Mouse (Mus musculus) midbrain, embryonic 16.5 days (tissue): ENCODE results near the gene Ccdc152. TPM values are rescaled to one million over a fixed set of nuclear protein-coding genes. Genes with fewer than 3 reads are reported as not detected.
A peak's percentile ranks its signal among the peaks of the same experiment; 100 is the strongest.

Experiments used
- ATAC-seq: fragments of 200-750 bp; cut with Nextera tagmentation; 2 replicates; pipeline ENCODE4 v1.8.0; 2017; ENCODE audit warnings: moderate TSS enrichment
- H3K27ac ChIP-seq: fragments of 300-500 bp; sonication (generic); 2 replicates; pipeline ENCODE4 v1.5.1; 2014; ENCODE audit warnings: mild to moderate bottlenecking, low read length, mixed read lengths
- H3K27me3 ChIP-seq: fragments of 300-500 bp; sonication (generic); 2 replicates; pipeline ENCODE4 v1.6.1; 2014; ENCODE audit warnings: low read depth, low read length, mixed read lengths; ENCODE audit not compliant: control insufficient read depth, insufficient read depth
- H3K36me3 ChIP-seq: fragments of 300-500 bp; sonication (generic); 2 replicates; pipeline ENCODE4 v1.6.1; 2014; ENCODE audit warnings: mild to moderate bottlenecking, low read length, moderate library complexity, mixed read lengths; ENCODE audit not compliant: control insufficient read depth, insufficient read depth
- H3K4me1 ChIP-seq: fragments of 300-500 bp; sonication (generic); 2 replicates; pipeline ENCODE4 v1.6.1; 2014; ENCODE audit warnings: mild to moderate bottlenecking, low read length, mixed read lengths; ENCODE audit not compliant: control insufficient read depth, insufficient read depth
- H3K4me2 ChIP-seq: fragments of 300-500 bp; sonication (generic); 2 replicates; pipeline ENCODE4 v1.6.1; 2014; ENCODE audit warnings: mild to moderate bottlenecking, low read length, mixed read lengths
- H3K4me3 ChIP-seq: fragments of 300-500 bp; sonication (generic); 2 replicates; pipeline ENCODE4 v1.5.1; 2014; ENCODE audit warnings: low read depth, mild to moderate bottlenecking, low read length, moderate library complexity, mixed read lengths
- H3K9ac ChIP-seq: fragments of 300-500 bp; sonication (generic); 2 replicates; pipeline ENCODE4 v1.6.1; 2014; ENCODE audit warnings: low read depth, low read length, mixed read lengths
- H3K9me3 ChIP-seq: fragments of 300-500 bp; sonication (generic); replicated peaks from 2 replicates; pipeline ENCODE4 v1.6.1; 2014; ENCODE audit warnings: mild to moderate bottlenecking, low read length, mixed read lengths; ENCODE audit not compliant: control insufficient read depth, poor library complexity, severe bottlenecking
- WGBS: fragments of 180-500 bp; shearing (Covaris S2); extraction: QIAGEN DNeasy Blood & Tissue Kit; methylation state at CpG from one replicate; pipeline ENCODE4 v1.1.7; 2014; 5-methylcytosine and 5-hydroxymethylcytosine counted together
- polyA plus RNA-seq: library from polyadenylated mRNA; unstranded; fragments of >200 nt; fragmentation: Nextera tagmentation; extraction: Ambion mirVana; gene quantifications from 2 replicates; pipeline ENCODE4 v1.2.1, GENCODE M21; 2015

Gene Ccdc152
- polyA plus RNA-seq, 1 experiment from 2014 or later, result not detected

DNA sequence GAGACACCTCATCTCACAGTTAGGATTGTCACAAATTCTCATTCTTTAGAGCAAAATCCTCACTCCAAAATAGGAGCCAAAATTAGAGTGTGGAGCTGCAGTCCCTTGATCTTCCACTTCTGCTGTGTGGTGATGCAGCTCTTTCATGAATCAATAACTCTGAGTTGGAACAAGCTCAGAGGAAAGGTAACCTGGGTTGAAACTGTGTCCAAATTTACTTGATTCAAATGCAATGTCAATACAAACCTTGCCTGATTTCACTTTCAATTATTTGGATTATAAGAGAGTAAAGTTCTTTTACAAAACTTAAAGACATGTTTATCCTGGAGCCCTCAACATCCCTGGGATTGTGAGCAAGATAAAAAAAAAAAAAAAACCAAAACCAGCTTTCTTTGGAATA, 19.7 kb upstream of the Ccdc152 start:
- H3K27ac ChIP-seq, result no peak overlapping the region
- no peaks in the 10 kb centered on the region for H3K4me1 ChIP-seq
- H3K9me3 ChIP-seq, result no peaks in the 10 kb centered on the region
- no peak overlapping the region for H3K9ac ChIP-seq
- H3K4me2 ChIP-seq, result no peak overlapping the region
- no peak for ATAC-seq
- H3K36me3 ChIP-seq, result no peaks in the 10 kb centered on the region
- H3K27me3 ChIP-seq, result no peaks in the 10 kb centered on the region
- no peak overlapping the region for H3K4me3 ChIP-seq

- H3K27ac ChIP-seq, result no peak overlapping the region
- no peaks in the 10 kb centered on the region for H3K9me3 ChIP-seq
- no peaks in the 10 kb centered on the region for H3K36me3 ChIP-seq
- H3K27me3 ChIP-seq, result no peaks in the 10 kb centered on the region
- no peaks in the 10 kb centered on the region for H3K4me1 ChIP-seq
- H3K4me2 ChIP-seq, result no peak overlapping the region
- H3K9ac ChIP-seq, result no peak overlapping the region
- WGBS, result 71% methylated on average over 9 of the region's 9 CpGs
- ATAC-seq, result no peak
- no peak overlapping the region for H3K4me3 ChIP-seq
These were observed 16.6 kb upstream of the Ccdc152 start for GRCm38 (mm10) chr15:3319929-3320328.

DNA sequence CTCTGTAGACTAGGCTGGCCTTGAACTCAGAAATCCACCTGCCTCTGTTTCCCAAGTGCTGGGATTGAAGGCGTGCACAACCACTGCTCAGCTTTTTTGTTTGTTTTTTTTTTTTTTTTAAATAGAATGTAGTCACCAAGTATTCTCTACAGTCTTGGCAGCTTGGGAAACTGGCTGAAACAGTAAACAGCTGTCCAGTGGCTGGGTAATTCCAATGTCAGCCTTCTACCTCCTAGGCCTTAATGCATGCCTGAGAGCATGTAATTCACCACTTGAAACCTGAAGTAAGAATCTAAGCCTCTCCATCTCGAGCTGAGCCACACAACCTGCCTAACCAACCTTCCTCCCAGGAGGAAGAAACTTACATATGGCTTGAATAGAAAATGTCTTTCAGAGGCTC, 13.3 kb upstream of the Ccdc152 start:
- Histone ChIP-seq H3K27me3 (no peaks in the 10 kb centered on the region), H3K4me2 (no peak overlapping the region), H3K4me3 (no peak overlapping the region), H3K4me1 (no peaks in the 10 kb centered on the region), H3K27ac (no peak overlapping the region), H3K36me3 (no peaks in the 10 kb centered on the region), H3K9me3 (no peaks in the 10 kb centered on the region), H3K9ac (no peak overlapping the region)
- 78% methylated on average over 2 of the region's 2 CpGs for WGBS
- ATAC-seq, result no peak

- Histone ChIP-seq H3K9me3 (no peaks in the 10 kb centered on the region), H3K4me2 (no peak overlapping the region), H3K4me1 (no peaks in the 10 kb centered on the region), H3K9ac (no peak overlapping the region), H3K4me3 (no peak overlapping the region), H3K36me3 (no peaks in the 10 kb centered on the region), H3K27ac (no peak overlapping the region), H3K27me3 (no peaks in the 10 kb centered on the region)
- ATAC-seq, result no peak
These were observed 9.6 kb upstream of the Ccdc152 start for GRCm38 (mm10) chr15:3312937-3313336.

DNA sequence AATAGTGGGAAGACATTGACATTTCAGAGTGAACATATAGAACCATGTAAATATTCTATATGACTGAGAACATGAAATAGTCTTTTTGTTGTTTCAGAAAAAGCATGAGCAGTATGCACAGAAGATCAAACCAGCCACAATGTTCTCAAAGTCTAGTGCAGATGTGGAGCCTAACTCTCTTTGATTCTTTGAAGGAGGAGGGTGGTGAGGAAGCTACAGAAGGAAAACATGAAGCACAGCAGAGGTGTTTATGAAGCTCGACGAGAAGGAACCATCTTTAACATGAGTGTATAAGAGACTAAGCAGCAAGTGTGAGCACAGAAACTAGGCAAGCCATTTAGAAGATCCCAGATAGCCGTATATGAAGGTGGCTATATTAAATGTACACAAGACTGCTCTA, 6.5 kb upstream of the Ccdc152 start:
- no peaks in the 10 kb centered on the region for H3K36me3 ChIP-seq
- no peaks in the 10 kb centered on the region for H3K9me3 ChIP-seq
- H3K4me2 ChIP-seq, result no peak overlapping the region
- no peaks in the 10 kb centered on the region for H3K4me1 ChIP-seq
- ATAC-seq, result no peak
- no peak overlapping the region for H3K27ac ChIP-seq
- no peaks in the 10 kb centered on the region for H3K27me3 ChIP-seq
- no peak overlapping the region for H3K4me3 ChIP-seq
- no peak overlapping the region for H3K9ac ChIP-seq
- WGBS, result 87% methylated on average over 3 of the region's 3 CpGs

DNA sequence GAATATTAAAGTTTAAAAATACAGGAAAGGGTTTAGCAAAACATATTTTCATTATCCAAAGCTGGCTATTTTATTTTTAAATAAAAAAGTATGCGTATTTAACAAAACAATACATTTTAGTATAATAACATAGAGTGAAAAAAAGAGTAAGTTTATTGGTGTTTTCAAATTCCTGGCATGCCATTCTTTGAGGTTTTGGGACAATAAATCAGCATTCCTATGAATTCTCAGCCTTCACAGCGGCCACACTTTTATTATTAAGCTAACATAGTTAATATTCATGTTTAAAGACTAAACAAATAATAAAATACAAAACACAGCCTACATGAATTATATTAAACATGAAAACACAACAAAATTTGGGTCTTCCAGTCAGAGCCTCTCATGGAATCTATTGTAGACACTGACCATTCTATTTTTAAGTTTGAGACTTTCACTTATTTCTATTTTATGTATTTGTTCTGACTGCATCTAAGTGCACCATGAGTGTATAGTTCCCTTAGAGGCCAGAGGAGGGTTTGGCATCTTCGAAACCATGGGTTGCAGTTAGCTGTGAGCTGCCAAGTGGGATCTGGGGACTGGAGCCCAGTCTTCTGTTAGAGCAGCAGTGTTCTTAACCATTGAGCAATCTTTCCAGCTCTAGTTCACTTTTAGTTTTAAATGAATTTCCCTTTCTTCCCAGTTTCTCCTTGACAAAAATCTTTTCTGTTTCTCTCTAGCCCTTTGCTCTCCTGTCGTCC, 2.8 kb downstream of the Ccdc152 start:
- H3K27me3 ChIP-seq, result no peaks in the 10 kb centered on the region
- no peak overlapping the region for H3K4me2 ChIP-seq
- H3K4me3 ChIP-seq, result no peak overlapping the region
- no peaks in the 10 kb centered on the region for H3K36me3 ChIP-seq
- H3K4me1 ChIP-seq, result no peaks in the 10 kb centered on the region
- no peak overlapping the region for H3K27ac ChIP-seq
- H3K9me3 ChIP-seq, result no peaks in the 10 kb centered on the region
- no peak for ATAC-seq
- 79% methylated on average over 4 of the region's 4 CpGs for WGBS
- H3K9ac ChIP-seq, result no peak overlapping the region

- no peak overlapping the region for H3K4me3 ChIP-seq
- WGBS, result 83% methylated on average over 8 of the region's 8 CpGs
- no peak overlapping the region for H3K9ac ChIP-seq
- no peaks in the 10 kb centered on the region for H3K27me3 ChIP-seq
- no peaks in the 10 kb centered on the region for H3K4me1 ChIP-seq
- no peak overlapping the region for H3K4me2 ChIP-seq
- H3K36me3 ChIP-seq, result no peaks in the 10 kb centered on the region
- H3K9me3 ChIP-seq, result no peaks in the 10 kb centered on the region
- no peak for ATAC-seq
- no peak overlapping the region for H3K27ac ChIP-seq
These were observed 5.7 kb downstream of the Ccdc152 start for GRCm38 (mm10) chr15:3297615-3298014.

- WGBS, result 74% methylated on average over 1 of the region's 1 CpGs
- Histone ChIP-seq H3K9ac (no peak overlapping the region), H3K4me1 (no peaks in the 10 kb centered on the region), H3K9me3 (no peaks in the 10 kb centered on the region), H3K27me3 (no peaks in the 10 kb centered on the region), H3K36me3 (no peaks in the 10 kb centered on the region), H3K27ac (no peak overlapping the region), H3K4me3 (no peak overlapping the region), H3K4me2 (no peak overlapping the region)
- 0 out of 2 replicates have a peak, but pooled peaks have one; percentile 32 for ATAC-seq
These were observed 7.3 kb downstream of the Ccdc152 start for GRCm38 (mm10) chr15:3295986-3296385.

- H3K4me2 ChIP-seq, result no peak overlapping the region
- no peak overlapping the region for H3K9ac ChIP-seq
- 63% methylated on average over 1 of the region's 1 CpGs for WGBS
- no peak for ATAC-seq
- no peaks in the 10 kb centered on the region for H3K9me3 ChIP-seq
- no peaks in the 10 kb centered on the region for H3K4me1 ChIP-seq
- no peaks in the 10 kb centered on the region for H3K36me3 ChIP-seq
- H3K4me3 ChIP-seq, result no peak overlapping the region
- H3K27me3 ChIP-seq, result no peaks in the 10 kb centered on the region
- H3K27ac ChIP-seq, result no peak overlapping the region
These were observed 9.8 kb downstream of the Ccdc152 start for GRCm38 (mm10) chr15:3293477-3293876.
